Mouse (Mus musculus) embryonic fibroblast, embryonic 13.5 days (primary cell): ENCODE data around the gene Slc22a23. TPM values are rescaled to one million over a fixed set of nuclear protein-coding genes. Genes with fewer than 3 reads are reported as not detected.
"Not testable (repeated sequence)": the region's sequence is repeated elsewhere in the genome, so short reads cannot be mapped to it uniquely, and the experiment has no call there.

Experiments
- H3K27ac ChIP-seq: 2 replicates; pipeline ENCODE4 v1.5.1; 2012; ENCODE audit warnings: low read length, control low read depth, inconsistent platforms; ENCODE audit not compliant: insufficient read depth
- H3K4me1 ChIP-seq: 2 replicates; pipeline ENCODE4 v1.6.1; 2011; ENCODE audit warnings: low read length; ENCODE audit not compliant: control insufficient read depth, insufficient read depth
- H3K4me3 ChIP-seq: 2 replicates; pipeline ENCODE4 v1.5.1; 2011; ENCODE audit warnings: mild to moderate bottlenecking, control low read depth, low read length; ENCODE audit not compliant: insufficient read depth
- CTCF ChIP-seq: IDR thresholded peaks from 2 replicates; pipeline ENCODE4 v1.5.1; 2011; ENCODE audit warnings: mild to moderate bottlenecking, control low read depth, low read length, moderate library complexity, borderline replicate concordance; ENCODE audit not compliant: insufficient read depth
- POLR2A ChIP-seq: IDR thresholded peaks from 2 replicates; pipeline ENCODE4 v1.6.1; 2011; ENCODE audit warnings: low read depth, mild to moderate bottlenecking, control low read depth, low read length, moderate library complexity
- polyA plus RNA-seq: library from polyadenylated mRNA; stranded (reverse); fragments of >200 nt; gene quantifications from 2 replicates; pipeline ENCODE4 v1.2.4, GENCODE M21; 2011; ENCODE audit warnings: low read depth; ENCODE audit not compliant: missing spikeins, insufficient read length

Slc22a23 gene
- polyA plus RNA-seq = 2.1 and 5.7 TPM in 2 replicates

- Histone ChIP-seq H3K4me1 (no peaks in the 10 kb centered on the region), H3K4me3 (peak within 1 kb of the TSS; percentile 35), H3K27ac (no peak within 1 kb of the TSS)
- TF ChIP-seq CTCF (0 out of 2 replicates have a peak, but pooled peaks have one; percentile 17), POLR2A (no peak)
Observed at GRCm38 (mm10) chr13:34345128-34346085, at the start of gene Slc22a23. Gene Slc22a23, minus strand, starts transcription at chr13:34345182.

GRCm38 (mm10) chr13:34394305-34394704 lies 49.3 kb upstream of the Slc22a23 start:
- not testable (repeated sequence) for H3K27ac ChIP-seq, H3K4me3 ChIP-seq
- H3K4me1 ChIP-seq = peaks cover 12% of the 10 kb centered on the region

- Histone ChIP-seq H3K27ac (no peak overlapping the region), H3K4me1 (peaks cover 3% of the 10 kb centered on the region), H3K4me3 (no peak overlapping the region)
- TF ChIP-seq POLR2A (no peak), CTCF (no peak)
Observed at GRCm38 (mm10) chr13:34392376-34392775, 47.4 kb upstream of the Slc22a23 start.

- no peaks in the 10 kb centered on the region; the same call in 1 of the 2 replicates for H3K4me1 ChIP-seq
- no peak overlapping the region for H3K27ac ChIP-seq
- no peak for TF ChIP-seq POLR2A
- no peak overlapping the region for H3K4me3 ChIP-seq
Observed at GRCm38 (mm10) chr13:34388219-34388618, 43.2 kb upstream of the Slc22a23 start.

GRCm38 (mm10) chr13:34383416-34383815 lies 38.4 kb upstream of the Slc22a23 start:
- no peak overlapping the region for H3K4me3 ChIP-seq
- TF ChIP-seq CTCF (no peak), POLR2A (no peak)
- H3K4me1 ChIP-seq = no peaks in the 10 kb centered on the region
- H3K27ac ChIP-seq = no peak overlapping the region

GRCm38 (mm10) chr13:34378926-34379325 lies 33.9 kb upstream of the Slc22a23 start:
- no peaks in the 10 kb centered on the region for H3K4me1 ChIP-seq
- no peak overlapping the region for H3K27ac ChIP-seq
- no peak overlapping the region for H3K4me3 ChIP-seq
- no peak for TF ChIP-seq CTCF
- TF ChIP-seq POLR2A = no peak

GRCm38 (mm10) chr13:34375145-34375544 lies 30.2 kb upstream of the Slc22a23 start:
- peaks cover 3% of the 10 kb centered on the region; the same call in 1 of the 2 replicates for H3K4me1 ChIP-seq
- H3K27ac ChIP-seq = no peak overlapping the region
- H3K4me3 ChIP-seq = no peak overlapping the region
- TF ChIP-seq POLR2A (no peak), CTCF (no peak)

- peaks cover 3% of the 10 kb centered on the region; the same call in 1 of the 2 replicates for H3K4me1 ChIP-seq
- TF ChIP-seq CTCF = no peak
- no peak for TF ChIP-seq POLR2A
- H3K4me3 ChIP-seq = no peak overlapping the region
- no peak overlapping the region for H3K27ac ChIP-seq
Observed at GRCm38 (mm10) chr13:34372870-34373478, 28.0 kb upstream of the Slc22a23 start.

- H3K4me1 ChIP-seq = peaks cover 3% of the 10 kb centered on the region; the same call in 1 of the 2 replicates
- peak overlapping the region; percentile 20; the same call in 1 of the 2 replicates for H3K27ac ChIP-seq
- no peak for TF ChIP-seq CTCF
- no peak for TF ChIP-seq POLR2A
- no peak overlapping the region for H3K4me3 ChIP-seq
Observed at GRCm38 (mm10) chr13:34371951-34372869, 27.2 kb upstream of the Slc22a23 start.
